Mouse (Mus musculus) mouse trophoblast stem cell (cell line): ENCODE measurements around the gene Lasp1.

Experiments
- in situ Hi-C, 2 experiments: fragments of 300-500 bp; cut with MseI, MboI; formaldehyde crosslinking; loops; 2 replicates in 1 of 2; 3 replicates in 1 of 2; pipeline ENCODE4 v1.15.1; 2025

Lasp1 gene

DNA sequence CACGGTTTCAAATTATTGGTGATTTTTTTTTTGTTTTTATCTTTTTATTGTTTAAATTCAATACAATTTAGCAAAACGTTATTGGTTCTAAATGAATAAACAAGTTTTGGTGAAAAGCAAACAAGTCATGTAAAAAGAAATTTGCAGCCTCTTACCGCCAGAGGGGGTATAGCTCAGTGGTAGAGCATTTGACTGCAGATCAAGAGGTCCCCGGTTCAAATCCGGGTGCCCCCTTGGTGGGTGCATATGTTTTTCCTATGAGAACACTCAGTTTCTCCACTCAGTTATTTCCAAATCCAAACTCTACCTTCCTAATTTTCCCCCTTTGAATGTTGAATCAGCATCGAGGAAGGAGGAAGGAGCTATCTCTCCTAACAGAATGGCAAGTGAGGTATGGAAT, 1.9 kb upstream of the Lasp1 start:
- in situ Hi-C loops = loop anchor here in 1 of 2 experiments (10.0 kb wide), 1 partner anchor 78 kb away; no protein-coding TSS in a partner anchor

DNA sequence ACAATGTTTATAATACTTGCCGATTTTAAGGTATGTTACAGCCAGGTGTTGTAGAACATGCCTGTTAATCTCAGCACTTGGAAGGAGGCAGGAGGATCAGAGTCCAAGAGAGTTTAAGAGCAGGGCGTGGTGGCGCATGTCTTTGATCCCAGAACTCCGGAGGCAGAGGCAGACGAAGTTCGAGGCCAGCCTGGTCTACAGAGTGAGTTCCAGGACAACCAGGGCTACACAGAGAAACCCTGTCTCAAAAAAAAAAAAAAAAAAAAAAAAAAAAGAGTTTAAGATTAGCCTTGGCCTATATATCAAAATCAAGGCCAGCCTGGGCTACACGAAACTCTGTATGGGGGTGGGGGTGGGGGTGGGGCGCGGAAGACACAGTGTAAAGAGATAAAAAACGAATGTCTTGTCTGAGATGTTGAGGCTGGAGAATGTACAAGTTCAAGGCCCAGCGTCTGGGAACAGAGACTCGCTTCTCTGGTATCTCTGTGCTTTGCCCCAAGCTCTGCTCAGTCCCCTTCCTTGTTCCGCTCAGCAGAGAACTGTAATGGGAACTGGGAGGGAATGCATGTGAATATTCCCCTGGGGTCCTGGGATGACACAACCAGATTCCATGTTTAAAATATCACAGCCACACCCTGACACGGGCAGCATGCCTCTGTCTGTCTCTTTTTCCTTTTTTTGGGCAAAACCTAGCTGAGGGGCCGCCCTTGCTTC, 1.3 kb upstream of the Lasp1 start:
- in situ Hi-C loops = loop anchor here in 1 of 2 experiments (10.0 kb wide), 1 partner anchor 77 kb away; no protein-coding TSS in a partner anchor

DNA sequence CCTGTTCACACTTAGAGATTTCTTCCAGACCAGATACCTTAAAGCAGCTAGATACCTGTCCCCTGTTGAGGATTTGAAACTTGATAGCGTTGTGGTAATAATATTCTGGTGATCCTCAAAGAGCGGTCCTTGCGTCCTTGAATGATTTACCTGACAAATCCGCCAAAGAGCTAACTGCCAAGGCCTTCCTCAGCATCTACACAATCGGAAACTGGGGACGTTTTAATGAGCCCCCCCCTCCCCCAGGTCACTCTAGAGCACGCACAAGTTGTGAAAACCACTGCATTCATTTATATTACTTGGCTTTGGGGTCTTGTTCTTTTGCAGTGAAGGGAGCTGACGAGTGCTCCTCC, 741 bp upstream of the Lasp1 start:
- in situ Hi-C loops = loop anchor here in 1 of 2 experiments (10.0 kb wide), 1 partner anchor 77 kb away; no protein-coding TSS in a partner anchor

DNA sequence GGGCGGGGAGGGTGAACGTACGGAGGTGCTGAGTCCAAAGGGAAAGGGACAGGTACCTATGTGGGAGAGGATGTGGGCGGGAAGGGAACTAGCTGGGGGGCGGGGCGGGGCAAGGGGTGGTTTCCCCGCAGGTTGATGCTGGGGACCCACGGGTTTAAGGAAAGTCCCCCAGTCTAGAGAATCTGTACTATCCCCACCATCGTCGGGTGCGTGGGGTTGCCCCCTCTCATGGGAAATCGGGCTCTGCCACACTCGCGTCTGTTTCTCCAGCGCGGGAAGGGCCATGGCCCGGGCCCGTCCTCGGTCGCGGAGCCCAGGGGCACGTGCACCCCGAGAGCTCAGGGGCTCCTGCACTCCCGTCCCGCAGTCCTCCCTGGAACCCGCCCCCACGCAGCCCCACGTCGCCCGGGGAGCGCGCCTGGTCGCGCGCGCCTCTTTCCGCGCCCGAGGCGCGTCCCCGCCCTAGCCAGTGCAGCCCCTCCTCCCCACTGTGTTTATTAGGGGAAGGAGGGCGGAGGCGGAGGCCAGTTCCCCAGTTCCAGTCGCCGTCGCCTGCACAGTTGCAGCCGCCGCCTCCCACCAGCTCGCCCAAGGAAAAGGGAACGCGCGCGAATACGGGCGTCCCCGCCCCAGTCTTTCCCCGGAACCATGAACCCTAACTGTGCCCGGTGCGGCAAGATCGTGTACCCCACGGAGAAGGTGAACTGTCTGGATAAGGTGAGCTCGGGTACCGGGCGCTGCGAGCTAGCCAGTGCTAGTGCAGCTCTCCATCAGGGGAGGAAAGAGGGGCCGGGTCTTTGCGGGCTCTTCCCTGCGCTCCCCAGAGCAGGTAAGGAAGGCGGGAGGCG, 570 bp downstream of the Lasp1 start:
- in situ Hi-C loops = loop anchor here in 1 of 2 experiments (10.0 kb wide), 1 partner anchor 75 kb away; no protein-coding TSS in a partner anchor

DNA sequence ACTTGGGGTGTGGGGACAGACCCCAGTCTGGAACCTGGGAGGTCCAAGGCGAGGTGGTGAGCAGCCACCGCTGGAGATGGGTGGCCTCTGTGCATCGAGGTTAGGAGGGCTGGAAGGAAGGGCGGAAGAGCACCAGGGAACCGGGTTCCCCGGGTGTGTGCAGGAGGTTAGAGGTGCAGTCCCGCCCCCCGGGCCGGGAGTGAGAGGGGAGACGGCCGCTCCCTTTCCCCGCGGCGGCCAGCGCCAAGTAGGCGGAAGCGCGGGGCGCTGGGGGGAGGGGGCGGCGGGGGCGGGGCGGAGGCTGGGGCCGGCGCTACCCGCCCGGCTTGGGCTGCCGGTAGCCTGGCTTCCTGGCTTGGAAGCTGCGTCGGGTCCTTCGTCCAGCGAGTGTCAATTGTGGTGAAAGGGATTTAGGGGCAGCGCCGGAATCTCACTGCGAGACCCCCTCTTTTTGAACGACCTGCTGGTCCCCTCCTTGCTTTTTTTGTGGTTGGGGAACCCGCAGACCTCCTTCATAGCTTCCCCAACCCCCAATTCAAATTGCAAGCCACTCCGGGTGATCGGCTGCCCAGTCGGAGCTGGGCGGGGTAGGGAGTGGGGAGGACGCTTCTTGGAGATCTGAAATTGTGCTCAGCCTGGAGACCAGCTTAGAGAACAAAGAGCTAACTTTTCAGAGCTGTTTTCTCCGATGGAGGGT, 1.3 kb downstream of the Lasp1 start:
- in situ Hi-C loops = loop anchor here in 1 of 2 experiments (10.0 kb wide), 1 partner anchor 75 kb away; no protein-coding TSS in a partner anchor

DNA sequence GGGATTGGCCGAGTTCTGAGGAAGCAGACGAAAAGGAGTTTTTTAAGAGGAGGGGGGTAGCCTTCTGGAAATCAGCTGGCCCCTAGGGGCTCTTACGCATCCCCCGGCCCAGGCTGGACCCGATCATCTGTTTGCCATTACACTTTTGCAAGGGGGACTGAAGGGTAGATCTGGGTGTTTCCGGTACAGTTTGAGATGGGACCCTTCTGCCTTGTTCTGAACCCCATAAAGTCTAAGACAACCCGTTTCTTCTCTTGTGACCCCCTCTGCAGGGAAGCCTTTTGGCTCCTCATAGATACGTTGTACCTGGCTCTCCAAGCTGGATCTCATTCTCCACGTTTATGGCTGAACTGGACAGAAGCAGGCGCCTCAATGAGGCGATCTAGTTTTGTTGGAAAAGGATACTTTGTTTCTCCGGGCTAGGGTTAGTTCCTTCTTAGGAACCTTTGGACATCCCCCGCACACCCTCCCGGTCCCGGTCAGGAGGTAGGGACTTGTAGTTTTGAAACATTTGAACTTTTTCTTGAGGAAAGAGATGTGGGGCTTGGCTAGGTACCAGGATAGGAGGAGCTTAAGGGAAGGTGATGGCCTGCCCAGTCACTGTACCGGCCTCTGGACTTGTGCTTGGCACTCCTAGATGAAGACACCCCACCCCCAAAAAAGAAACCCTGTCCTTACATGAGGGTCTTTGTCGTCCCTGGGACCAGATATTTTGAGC, 2.0 kb downstream of the Lasp1 start:
- in situ Hi-C loops = no loop called here

DNA sequence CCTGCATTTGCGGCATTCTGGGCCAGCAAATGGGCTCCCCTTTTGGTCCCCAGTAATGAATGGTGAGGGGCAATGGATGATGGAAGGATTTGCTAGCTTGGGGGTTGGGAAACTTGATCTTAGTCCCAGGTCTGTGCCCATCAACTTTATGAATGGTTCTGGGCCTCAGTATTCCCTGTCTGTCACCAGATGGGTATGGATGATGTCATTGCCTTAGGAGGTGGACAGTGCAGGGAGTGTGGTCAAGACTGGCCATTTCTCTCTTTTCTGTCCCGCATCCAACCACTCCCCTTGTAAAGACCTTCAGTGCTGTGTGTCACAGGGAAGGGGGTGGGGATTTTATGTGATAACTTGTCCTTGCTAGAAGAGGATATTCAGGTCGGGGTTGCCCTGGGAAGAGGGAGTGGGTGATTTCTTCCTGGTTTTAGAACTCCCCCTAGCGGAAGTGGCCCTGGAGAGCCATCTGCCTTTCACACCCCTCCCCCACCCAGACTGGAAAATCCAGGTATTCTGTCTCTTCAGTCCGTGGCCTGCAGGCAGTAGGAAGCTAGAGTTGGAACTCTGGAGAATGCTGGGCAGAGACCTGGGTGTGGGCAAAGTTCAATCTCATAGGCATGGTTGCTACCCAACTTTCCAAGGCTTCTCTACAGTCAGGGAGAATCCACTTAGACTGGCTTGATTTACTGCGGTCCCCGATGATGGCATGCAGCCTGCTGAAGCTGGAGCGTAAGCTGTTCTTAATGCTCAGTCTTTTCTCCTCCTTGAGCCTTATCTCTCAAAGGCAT, 2.8 kb downstream of the Lasp1 start:
- in situ Hi-C loops = no loop called here

DNA sequence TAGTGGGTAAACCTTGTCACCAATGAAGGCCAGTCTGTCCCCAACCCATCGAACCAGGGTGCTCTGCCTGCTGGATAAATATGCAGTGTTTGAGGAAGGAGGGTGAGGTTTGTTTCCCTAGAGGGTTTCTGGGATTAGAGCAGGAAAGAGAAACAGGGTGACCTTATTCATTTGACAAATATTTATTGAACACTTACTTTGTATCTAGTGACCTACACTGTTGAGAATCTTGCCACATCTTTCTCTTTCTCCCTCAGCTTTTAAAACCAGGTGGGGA, 3.3 kb downstream of the Lasp1 start:
- in situ Hi-C loops = no loop called here

DNA sequence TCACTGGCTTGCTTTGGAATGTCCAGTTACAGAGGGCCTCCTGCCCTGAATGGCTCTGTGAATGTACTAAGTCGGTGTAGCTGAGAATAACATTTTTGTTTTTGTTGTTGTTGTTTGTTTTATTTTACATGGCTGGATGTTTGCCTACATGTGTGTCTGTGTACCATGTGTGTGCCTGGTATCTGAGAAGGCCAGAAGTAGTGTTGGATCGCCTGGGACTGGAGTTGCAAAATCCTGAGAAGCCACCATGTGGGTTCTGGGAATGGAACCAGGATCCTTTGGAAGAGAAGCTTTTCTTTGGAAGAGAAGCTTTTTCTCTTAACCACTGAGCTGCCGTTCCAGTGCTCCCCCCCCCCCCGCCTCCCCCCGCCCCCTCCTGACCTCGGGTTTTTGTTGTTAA, 3.7 kb downstream of the Lasp1 start:
- in situ Hi-C loops = no loop called here

DNA sequence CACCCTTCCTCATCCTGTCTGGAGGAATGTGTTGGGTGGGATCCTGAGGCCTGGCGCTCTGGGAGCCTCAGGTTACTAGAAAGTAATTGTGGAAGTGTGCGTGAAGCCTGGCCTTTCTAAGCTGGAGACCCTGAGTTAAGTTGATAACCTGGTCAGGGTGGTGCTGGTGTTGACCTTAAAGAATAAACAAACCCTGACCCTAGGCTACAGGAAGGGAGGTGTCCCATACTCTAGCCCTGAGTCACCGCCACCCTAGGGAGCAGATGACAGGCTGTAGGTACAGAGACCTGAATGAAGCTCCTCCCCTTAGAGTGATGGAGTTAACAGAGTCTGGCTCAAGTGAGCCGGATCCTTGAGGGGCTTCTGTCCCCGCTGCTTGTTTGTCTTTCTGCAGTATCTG, 5.0 kb downstream of the Lasp1 start:
- in situ Hi-C loops = no loop called here

DNA sequence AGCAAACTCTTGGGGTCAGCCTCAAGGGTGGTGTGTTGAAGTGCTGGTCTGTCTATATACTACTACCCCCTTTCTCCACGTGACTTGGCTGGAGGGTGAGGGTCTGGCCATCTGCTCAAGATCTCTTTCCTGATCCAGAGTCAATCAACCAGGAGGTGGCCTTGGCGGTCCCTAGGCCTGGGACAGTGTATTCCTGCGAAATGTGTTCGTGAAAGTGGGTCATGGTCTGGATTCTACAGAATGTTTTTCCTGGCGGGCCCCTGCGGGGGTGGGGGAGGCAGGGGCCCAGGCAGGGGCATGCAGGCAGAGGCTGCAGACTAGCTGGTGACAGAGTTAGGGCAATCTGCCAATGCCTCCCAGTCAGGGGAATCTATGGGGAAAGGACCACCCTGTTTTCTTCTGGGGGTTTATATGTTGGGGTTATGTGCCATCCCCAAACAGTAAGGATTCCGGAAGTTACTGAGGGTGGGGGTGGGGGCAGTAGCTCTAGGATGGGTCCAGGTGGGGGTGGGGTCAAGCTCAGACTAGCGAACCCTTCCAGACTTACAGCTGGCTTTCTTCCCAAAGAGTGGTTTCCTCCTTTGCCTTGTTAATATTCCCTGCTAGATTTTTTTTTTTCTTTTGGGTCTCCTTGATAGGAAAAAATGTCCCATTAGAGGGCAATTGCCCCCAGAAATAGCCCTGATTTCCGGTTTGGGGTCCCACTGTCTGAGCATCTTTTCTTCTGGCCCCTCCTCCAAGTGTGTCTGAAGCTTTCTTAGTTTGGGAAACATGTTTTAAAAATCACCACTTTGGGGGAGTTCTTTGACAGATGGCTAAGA, 6.3 kb downstream of the Lasp1 start:
- in situ Hi-C loops = no loop called here

DNA sequence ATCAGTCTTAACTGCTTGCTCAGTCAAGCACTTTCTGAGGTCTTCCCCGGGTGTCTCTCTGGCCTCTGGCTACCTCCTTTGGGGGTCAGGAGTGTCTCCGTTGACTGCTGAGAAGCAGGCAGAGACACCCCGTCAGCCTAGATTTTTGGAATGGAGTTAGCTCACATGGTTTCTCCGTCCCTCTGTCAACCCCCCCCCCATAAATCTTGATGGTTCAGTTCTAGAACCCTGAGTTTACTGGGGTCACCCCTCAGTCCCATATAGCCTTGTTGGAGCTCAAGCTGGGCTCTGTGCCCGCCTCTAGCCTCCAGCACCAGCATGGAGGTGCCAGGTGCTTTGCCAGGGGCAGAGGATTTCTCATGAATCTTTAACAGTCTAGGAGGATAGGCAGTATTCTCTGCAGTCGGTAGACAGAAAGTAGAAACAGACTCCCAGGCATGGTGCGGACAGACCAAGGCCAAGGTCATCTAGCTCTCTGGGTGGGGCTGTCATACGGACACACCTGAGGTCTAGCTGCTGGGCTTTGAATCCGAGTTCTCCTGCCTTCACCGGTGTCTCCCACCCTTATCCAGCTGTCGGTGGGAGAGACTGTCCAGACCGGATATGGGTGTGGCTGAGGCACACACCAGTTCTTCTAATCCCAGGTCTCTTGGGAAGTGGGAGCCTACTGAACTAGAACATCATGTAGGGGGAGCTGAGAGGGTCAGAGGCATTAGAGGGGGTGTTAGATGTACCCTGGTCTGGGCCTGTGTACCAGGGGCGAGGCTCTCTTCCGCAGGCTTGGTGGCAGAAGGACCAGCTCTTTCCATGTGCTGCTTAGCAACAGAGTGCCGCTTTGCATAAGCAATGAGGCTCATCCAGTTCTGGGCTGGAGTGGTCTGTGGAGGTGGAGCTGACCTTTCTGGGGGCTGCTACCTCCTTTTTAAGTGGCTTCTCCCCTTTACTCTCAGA, 7.1 kb downstream of the Lasp1 start:
- in situ Hi-C loops = no loop called here

DNA sequence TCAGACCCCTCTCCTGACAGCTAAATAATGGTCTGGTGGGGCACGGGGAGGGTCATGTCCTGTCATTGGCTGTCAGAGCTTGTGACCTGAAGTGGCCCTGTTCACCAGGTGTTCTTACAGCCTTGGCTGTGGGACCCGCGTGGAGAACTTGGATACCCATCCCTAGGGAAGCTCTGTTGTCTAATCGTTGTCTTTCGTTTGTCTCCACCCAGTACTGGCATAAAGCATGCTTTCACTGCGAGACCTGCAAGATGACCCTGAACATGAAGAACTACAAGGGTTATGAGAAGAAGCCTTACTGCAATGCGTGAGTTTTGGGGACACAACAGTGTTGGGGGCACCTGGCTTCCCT, 7.8 kb downstream of the Lasp1 start:
- in situ Hi-C loops = no loop called here

DNA sequence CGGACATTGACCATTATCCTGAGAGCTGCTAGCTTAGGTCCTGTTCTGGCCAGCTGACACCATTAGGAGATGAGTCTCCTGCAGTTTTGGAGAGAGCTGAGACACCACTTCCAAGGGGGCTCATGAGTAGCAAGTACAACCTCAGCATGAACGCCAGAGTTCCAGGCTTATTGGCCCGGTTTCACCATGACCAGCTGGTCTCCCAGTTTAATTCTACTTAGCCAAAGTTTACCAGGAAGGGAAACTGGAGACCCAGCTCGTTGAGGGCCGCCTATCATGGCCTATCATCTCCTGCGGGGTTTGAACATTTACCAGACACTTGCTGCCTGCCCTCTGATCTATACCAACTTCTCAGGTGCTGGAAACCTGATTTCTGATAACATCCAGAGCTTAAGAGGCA, 8.8 kb downstream of the Lasp1 start:
- in situ Hi-C loops = no loop called here

DNA sequence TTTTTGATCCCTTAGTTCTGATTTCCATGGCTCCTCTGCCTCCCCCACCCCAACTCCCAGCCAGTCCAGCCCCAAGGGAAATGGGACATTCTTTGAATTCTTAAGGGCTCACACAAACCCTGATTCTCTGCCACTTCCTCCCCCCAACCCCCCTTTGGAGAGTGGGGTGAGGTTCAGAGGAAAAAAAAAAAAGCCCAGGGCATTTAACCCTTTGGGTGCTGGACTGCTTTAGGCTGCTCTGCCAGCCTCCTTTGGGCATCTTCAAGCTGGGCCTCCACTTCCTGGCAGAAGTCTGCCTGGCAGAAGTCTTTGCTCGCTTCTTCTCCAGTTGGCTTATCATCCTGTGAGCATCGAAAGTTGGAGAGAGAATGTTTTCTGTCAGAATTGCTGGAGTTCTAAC, 9.3 kb downstream of the Lasp1 start:
- in situ Hi-C loops = no loop called here

DNA sequence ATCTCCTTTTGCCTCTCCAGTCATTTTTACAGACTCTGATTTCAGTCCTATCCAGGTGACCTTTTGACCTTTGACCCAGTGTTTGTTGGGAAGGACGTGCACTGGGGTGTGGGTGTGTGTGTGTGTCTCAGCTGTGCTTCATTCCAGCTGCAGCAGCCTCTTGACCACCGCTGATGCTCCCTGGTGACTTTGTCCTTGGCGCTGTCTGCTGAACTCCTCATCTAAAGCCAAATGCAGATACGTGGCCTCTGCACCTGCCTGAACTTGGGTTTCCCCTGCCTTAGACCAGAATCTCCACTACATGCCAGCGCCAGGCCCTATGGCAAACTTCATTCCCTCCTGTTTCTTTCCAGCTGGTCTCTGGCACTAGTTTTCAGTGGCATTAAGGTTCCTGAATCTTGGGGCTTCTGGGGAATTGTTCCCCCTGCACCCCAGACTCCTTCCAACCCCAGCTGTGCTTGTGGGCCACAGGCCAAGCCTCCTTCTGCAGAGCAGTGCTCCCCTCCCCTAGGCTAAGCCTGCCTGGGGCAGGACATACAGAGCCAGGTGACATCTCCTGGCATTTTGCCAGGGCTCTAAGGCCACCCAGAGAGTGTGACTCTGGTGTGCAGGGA, 9.9 kb downstream of the Lasp1 start:
- in situ Hi-C loops = no loop called here

DNA sequence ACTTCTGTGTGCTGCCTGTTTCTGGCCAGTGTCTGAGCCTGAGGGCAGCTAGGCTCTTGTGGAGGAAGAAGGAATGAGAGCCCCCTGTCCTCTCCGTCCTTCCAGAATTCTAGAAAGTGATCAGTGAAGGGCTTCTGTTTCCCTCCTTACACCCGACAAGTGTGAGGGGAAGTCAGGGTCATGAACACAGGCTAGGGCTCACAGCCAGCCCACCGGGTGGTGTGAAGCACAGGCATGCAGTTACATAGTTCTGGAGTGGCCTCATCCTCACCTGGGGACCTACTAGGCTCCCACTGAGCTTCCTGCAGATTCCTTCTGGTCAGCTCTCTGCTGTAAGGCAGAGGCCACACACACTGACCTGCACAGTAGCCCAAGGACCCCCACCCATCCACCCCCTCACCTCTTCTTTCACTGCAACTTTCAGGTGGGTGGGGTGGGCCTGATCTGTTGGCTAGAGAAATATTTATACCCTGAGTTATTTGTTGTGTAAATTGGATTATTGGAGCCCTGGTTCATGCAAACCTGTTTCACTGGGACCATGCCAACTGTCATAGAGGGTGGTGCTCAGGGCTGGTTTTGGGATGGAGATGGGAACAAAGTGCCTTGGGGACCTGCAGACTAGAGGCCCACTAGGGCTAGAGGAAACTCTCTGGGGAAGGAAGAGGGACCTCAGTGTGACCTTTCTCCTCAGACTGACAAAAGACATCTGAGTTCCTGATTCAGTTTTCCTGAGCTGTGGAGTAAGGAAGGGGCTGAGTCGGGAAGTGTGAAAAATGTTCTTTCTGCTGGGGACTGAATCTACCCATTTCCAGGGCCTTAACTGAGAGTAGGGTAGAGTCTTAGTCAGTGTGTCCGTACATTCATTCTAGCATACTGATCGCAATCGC, 10.7 kb downstream of the Lasp1 start:
- in situ Hi-C loops = no loop called here

DNA sequence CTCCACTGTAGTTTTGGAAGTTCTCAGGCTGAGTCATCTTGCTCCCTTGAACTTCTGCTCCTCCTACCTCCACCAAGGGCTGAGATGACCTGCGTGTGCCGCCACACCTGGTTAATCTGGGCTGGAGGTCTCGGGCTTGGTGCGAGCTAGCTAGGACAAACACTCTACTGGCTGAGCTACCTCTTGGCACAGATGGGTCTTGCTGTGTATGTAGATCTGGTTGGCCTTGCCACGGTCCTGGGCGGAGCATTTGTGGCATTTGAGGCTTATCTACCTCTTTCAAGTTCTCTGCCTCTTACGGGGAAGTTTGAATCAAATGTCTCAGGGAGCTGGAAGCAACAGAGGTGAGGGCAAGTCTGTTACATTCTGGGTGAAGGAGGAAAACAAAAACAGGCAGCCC, 11.6 kb downstream of the Lasp1 start:
- in situ Hi-C loops = no loop called here
